Mouse (Mus musculus) cerebellum, postnatal 4 days (tissue): ENCODE results near the gene Irf4.

Experiments
- DNase-seq, 2 experiments: peaks; one replicate each; pipeline ENCODE4 v3.0.0; 2022; ENCODE audit warnings: low spot score in 2 of 2, mixed read lengths in 1 of 2

Gene Irf4

DNA sequence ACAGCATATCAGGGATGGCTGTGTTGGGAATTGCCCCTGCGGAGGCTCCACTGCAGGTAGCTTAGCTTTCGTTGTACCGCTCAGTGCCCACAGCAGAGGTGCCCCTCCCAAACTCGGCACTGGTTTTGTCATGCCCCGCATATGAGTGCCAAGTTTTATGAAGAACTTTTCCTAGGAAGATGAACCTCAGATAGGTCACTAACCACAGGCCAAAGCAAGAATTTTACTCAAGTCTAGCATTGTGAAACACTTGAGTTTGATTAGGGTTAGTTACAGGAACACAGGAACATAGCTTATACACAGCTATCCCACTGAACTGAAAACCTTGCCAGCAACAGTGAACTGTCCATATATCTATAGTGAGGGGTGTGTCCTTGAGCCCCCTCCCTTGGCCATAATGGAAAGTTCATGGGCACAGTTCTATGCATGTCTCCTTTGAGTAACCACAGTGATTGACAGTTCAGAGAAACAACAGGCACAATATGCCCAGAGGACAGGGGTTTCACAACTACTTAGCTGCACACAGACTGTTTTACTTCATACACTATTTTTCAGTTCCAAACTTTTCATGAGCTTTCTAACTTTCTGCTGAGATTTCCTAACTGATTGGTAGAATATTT lies 53.4 kb downstream of the Irf4 start:
- no peak for DNase-seq

DNA sequence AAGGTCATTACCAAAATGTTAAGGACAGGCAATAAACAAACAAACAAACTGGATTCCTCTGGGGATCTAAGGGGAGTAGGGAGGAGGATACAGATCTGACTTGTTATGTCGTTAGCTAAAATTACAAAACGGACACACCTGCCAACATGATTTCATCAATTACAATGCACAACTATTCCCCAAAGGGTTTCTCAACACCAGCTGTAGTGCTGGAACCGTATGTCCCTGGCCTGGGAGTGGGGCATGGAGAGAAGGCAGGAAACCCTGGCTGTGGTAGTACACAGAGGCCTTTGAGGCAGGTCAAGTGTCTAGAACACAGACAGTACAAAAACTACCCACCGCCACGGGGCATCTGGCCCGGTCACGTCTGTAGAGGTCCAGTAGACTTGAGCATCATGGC lies 60.2 kb downstream of the Irf4 start:
- DNase-seq = no peak

DNA sequence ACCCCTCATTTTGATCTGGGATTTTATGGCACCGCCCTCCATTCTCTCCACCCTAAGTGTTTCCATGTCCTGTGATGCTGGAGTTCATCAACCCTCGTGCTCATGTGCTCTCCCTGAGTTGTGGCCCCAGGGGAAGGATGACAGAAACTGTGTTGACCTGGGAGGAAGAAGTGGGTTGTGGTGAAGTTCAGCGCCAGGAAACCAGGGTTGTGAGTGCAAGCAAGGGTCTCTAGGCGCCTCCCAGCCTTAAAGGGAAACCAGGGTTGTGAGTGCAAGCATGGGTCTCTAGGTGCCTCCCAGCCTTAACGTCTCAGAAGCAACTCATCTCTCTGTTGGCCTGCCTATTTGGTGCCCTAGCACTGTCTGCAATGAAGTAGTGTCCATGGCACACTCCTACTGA lies 64.4 kb downstream of the Irf4 start:
- DNase-seq = no peak

DNA sequence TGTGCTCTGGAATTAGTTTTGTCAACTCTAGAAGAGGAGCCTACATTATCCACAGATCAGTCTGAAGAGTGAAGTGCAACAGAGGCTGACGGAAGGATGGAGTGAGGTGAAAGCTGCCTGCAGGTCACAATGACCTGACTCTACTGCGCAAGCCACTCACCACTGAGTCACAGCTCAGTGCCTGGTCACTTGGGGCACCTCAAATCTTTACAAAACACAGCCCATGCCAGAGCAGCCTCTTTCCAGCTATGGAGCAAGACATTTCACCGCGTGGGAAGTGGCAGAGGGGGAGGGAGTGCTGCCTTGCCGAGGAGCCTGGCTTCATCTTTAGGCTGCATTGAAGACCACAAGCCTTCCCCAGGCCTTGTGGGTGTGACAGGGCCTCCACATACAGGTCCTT lies 65.2 kb downstream of the Irf4 start:
- DNase-seq = no peak
